ENCODE assay signal across 9 mouse cellular contexts in the genomic region with DNA sequence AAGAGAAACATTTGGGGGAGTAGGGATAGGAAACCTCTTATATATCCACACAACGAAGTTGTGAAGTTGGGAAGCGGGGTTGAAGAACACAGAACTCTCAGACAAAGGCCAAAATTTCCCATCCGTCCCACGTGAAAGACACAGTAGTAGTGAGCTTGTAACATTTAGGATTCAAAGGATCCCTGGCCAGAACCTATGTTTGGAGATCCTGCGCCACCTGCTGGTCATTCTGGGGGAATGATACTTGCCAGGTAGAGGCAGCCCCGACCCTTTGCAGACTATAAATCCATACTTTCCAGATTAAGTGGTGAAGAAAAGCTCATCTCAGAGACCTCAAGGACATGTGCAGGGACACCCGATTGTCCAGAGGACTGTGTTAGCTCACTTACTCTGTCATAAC. TPM values are rescaled to one million over a fixed set of nuclear protein-coding genes. Genes with fewer than 3 reads are reported as not detected.
DNase-seq lines count a peak whose midpoint lies in the region; ATAC-seq and TF ChIP-seq lines count a peak whose summit lies in the region.
"Had no signal": no experiment of that assay in that cellular context is flagged by ENCODE, and none has a peak within 500 bp of the region (broad histone marks: within the 10 kb centered on the region; RNA-seq: fewer than 3 reads in every experiment).

No protein-coding gene starts in this region.

- TF ChIP-seq CTCF in CH12.LX (conservative IDR thresholded peaks at IDR 0.05 in 1 of 2, IDR thresholded peaks at IDR 0.05 in 1 of 2; ENCODE audit: low read depth in 2 of 2, low read length in 2 of 2) = peak; percentile 82 to 97

- no peaks in the 10 kb centered on the region for H3K27me3 ChIP-seq in CH12.LX (replicated peaks)
- H3K27me3 ChIP-seq in forebrain, embryonic 12.5 days = no peaks in the 10 kb centered on the region
- no peaks in the 10 kb centered on the region for H3K27me3 ChIP-seq in liver, embryonic 16.5 days (ENCODE audit: control insufficient read depth, insufficient read depth, low read depth, low read length)
- no peaks in the 10 kb centered on the region for H3K27me3 ChIP-seq in neural tube, embryonic 15.5 days (replicated peaks)
- H3K27me3 ChIP-seq: heart, embryonic 13.5 days had no signal

- H3K4me3 ChIP-seq in CH12.LX (replicated peaks in 1 of 3; ENCODE audit: low read depth in 2 of 3, low read length in 2 of 3, poor library complexity in 1 of 3) = no peak overlapping the region
- no peak overlapping the region for H3K4me3 ChIP-seq in forebrain, embryonic 12.5 days (replicated peaks)
- no peak overlapping the region for H3K4me3 ChIP-seq in liver, embryonic 16.5 days (ENCODE audit: low read depth, low read length)
- no peak overlapping the region for H3K4me3 ChIP-seq in neural tube, embryonic 15.5 days (replicated peaks)
- H3K4me3 ChIP-seq: heart, embryonic 13.5 days had no signal

- no peak for TF ChIP-seq EP300 in CH12.LX (IDR thresholded peaks at IDR 0.05; ENCODE audit: low read length)

- H3K36me3 ChIP-seq in CH12.LX (replicated peaks in 1 of 2; ENCODE audit: control insufficient read depth in 1 of 2, insufficient read depth in 1 of 2, low read length in 1 of 2) = no peaks in the 10 kb centered on the region
- peaks cover 3% of the 10 kb centered on the region; the same call in 1 of the 2 replicates for H3K36me3 ChIP-seq in forebrain, embryonic 12.5 days (replicated peaks)
- no peaks in the 10 kb centered on the region for H3K36me3 ChIP-seq in liver, embryonic 16.5 days (ENCODE audit: control insufficient read depth, insufficient read depth)
- H3K36me3 ChIP-seq in neural tube, embryonic 15.5 days = peaks cover 20% of the 10 kb centered on the region; the same call in 1 of the 2 replicates
- H3K36me3 ChIP-seq: heart, embryonic 13.5 days had no signal

- 14% methylated on average over 7 of the region's 7 CpGs for WGBS in forebrain, embryonic 12.5 days
- 14% methylated on average over 7 of the region's 7 CpGs for WGBS in liver, embryonic 16.5 days (ENCODE audit: insufficient replicate concordance)
- 14% methylated on average over 7 of the region's 7 CpGs for WGBS in neural tube, embryonic 15.5 days

- peak; percentile 95 for TF ChIP-seq RAD21 in CH12.LX (IDR thresholded peaks at IDR 0.05; ENCODE audit: low read depth, low read length)

- peak; percentile 83 for DNase-seq in CH12.LX (ENCODE audit: extremely low read depth)
- DNase-seq in c-Kit-negative CD71-positive TER-119-positive erythroid progenitor cells, embryonic 14.5 days (ENCODE audit: low read depth, low spot score) = peak; percentile 19
- DNase-seq in heart, postnatal 10 days = peak; percentile 83 to 88
- DNase-seq in kidney, postnatal 36 days = peak; percentile 82 to 88
- peak; percentile 49 for DNase-seq in testis, postnatal 14 days (ENCODE audit: low spot score)

- TF ChIP-seq POLR2A in CH12.LX (IDR thresholded peaks at IDR 0.05; ENCODE audit: low read depth, low read length) = no peak

- H3K4me2 ChIP-seq in CH12.LX (ENCODE audit: insufficient read depth, low read depth, poor library complexity, severe bottlenecking) = peak overlapping the region; percentile 49; the same call in 1 of the 2 replicates
- H3K4me2 ChIP-seq in forebrain, embryonic 12.5 days = no peak overlapping the region
- no peak overlapping the region for H3K4me2 ChIP-seq in liver, embryonic 16.5 days (ENCODE audit: low read depth, low read length)
- no peak overlapping the region for H3K4me2 ChIP-seq in neural tube, embryonic 15.5 days
- H3K4me2 ChIP-seq: heart, embryonic 13.5 days had no signal

- peaks cover 2% of the 10 kb centered on the region for H3K9me3 ChIP-seq in CH12.LX (replicated peaks; ENCODE audit: low read length)
- H3K9me3 ChIP-seq in forebrain, embryonic 12.5 days = no peaks in the 10 kb centered on the region
- no peaks in the 10 kb centered on the region for H3K9me3 ChIP-seq in liver, embryonic 16.5 days (replicated peaks; ENCODE audit: control insufficient read depth, low read length)
- no peaks in the 10 kb centered on the region for H3K9me3 ChIP-seq in neural tube, embryonic 15.5 days (replicated peaks)
- H3K9me3 ChIP-seq: heart, embryonic 13.5 days had no signal

- H3K79me2 ChIP-seq in CH12.LX (replicated peaks; ENCODE audit: control insufficient read depth, extremely low read depth, insufficient read depth, poor library complexity, severe bottlenecking) = no peaks in the 10 kb centered on the region

- H3K9ac ChIP-seq in CH12.LX (ENCODE audit: insufficient read depth, low read depth) = no peak overlapping the region
- no peak overlapping the region for H3K9ac ChIP-seq in forebrain, embryonic 12.5 days
- no peak overlapping the region for H3K9ac ChIP-seq in liver, embryonic 16.5 days (ENCODE audit: low read depth, low read length)
- H3K9ac ChIP-seq in neural tube, embryonic 15.5 days (replicated peaks) = no peak overlapping the region
- H3K9ac ChIP-seq: heart, embryonic 13.5 days had no signal

- intact Hi-C loops in heart, postnatal 10 days (cut with DNase I) = loop anchor here (1.0 to 5.0 kb wide), 5 partner anchors 45 to 282 kb away; partner anchors contain the start of gene Abhd10

- in situ Hi-C loops in CH12.LX (cut with MboI; ENCODE audit: low pct_ligation_motif_present, low pct_unique_long_range_greater_than_20kb, low sequenced_read_pairs) = loop anchor here (5.0 kb wide), 1 partner anchor 215 kb away; no protein-coding TSS in a partner anchor

- ATAC-seq in forebrain, embryonic 12.5 days (ENCODE audit: low FRiP score) = peak; percentile 82
- peak; percentile 59; the same call in 1 of the 2 replicates for ATAC-seq in liver, embryonic 16.5 days (ENCODE audit: low read depth)
- ATAC-seq in neural tube, embryonic 15.5 days (ENCODE audit: low FRiP score) = peak; percentile 81

- H3K27ac ChIP-seq in CH12.LX (ENCODE audit: insufficient read depth, low read depth) = no peak overlapping the region
- H3K27ac ChIP-seq in forebrain, embryonic 12.5 days = no peak overlapping the region
- peak overlapping the region; percentile 57; the same call in 1 of the 2 replicates for H3K27ac ChIP-seq in liver, embryonic 16.5 days (ENCODE audit: low read length)
- H3K27ac ChIP-seq in neural tube, embryonic 15.5 days (replicated peaks) = no peak overlapping the region
- H3K27ac ChIP-seq: heart, embryonic 13.5 days had no signal

- H3K4me1 ChIP-seq in CH12.LX (ENCODE audit: control insufficient read depth in 1 of 2, insufficient read depth in 2 of 2) = peaks cover 0 to 2% of the 10 kb centered on the region in 2 experiments; a peak in 3 of 4 replicates
- no peaks in the 10 kb centered on the region for H3K4me1 ChIP-seq in forebrain, embryonic 12.5 days
- H3K4me1 ChIP-seq in liver, embryonic 16.5 days (ENCODE audit: control insufficient read depth, low read depth, low read length) = no peaks in the 10 kb centered on the region
- no peaks in the 10 kb centered on the region for H3K4me1 ChIP-seq in neural tube, embryonic 15.5 days

- dilution Hi-C loops in CH12.LX (cut with MboI; ENCODE audit: extremely low pct_ligation_motif_present, extremely low pct_unique_long_range_greater_than_20kb, low sequenced_read_pairs) = no loop called here

TF ChIP-seq in CH12.LX, 34 proteins besides CTCF, POLR2A, EP300 and RAD21:
- TF ChIP-seq JUN (IDR thresholded peaks at IDR 0.05; ENCODE audit: insufficient read depth, low read depth, low read length) = no peak
- TF ChIP-seq SMC3 (IDR thresholded peaks at IDR 0.05; ENCODE audit: low read depth, low read length) = peak; percentile 99
- TF ChIP-seq MXI1 (IDR thresholded peaks at IDR 0.05; ENCODE audit: low read depth, low read length) = no peak
- TF ChIP-seq ZC3H11A (IDR thresholded peaks at IDR 0.05; ENCODE audit: low read depth, low read length) = peak; percentile 78

RNA-seq across cellular contexts. Expression of gene Phldb2, which starts 14.1 kb away (rescaled TPM):
- total RNA-seq in CH12.LX (2012; rRNA removed) = not detected in 2 replicates
- total RNA-seq in CH12.LX (2014; rRNA removed) = not detected in 2 replicates
- polyA plus RNA-seq in CH12.LX (2012; ENCODE audit: insufficient read length, low read depth) = 0.04 TPM in 1 of 2 replicates, not detected in the other
- 27.9 and 35.2 TPM in 2 replicates for polyA plus RNA-seq in forebrain, embryonic 12.5 days (2016; fragmentation: Nextera tagmentation; extraction: Ambion mirVana)
- total RNA-seq in heart, postnatal 10 days (2021) = 10 to 100 TPM; 39.9 to 61.7 TPM
- polyA plus RNA-seq in liver, embryonic 16.5 days (2015; fragmentation: Nextera tagmentation; extraction: Ambion mirVana) = 15.3 and 16.6 TPM in 2 replicates
- 7.2 and 11.2 TPM in 2 replicates for polyA plus RNA-seq in neural tube, embryonic 15.5 days (2015; fragmentation: Nextera tagmentation; extraction: Ambion mirVana)

RNA-seq across cellular contexts. Expression of gene Plcxd2, which starts 42.5 kb away (rescaled TPM):
- total RNA-seq in CH12.LX (2012; rRNA removed) (not detected in 2 replicates), CH12.LX (2014; rRNA removed) (not detected in 2 replicates)
- not detected in 2 replicates for polyA plus RNA-seq in CH12.LX (2012; ENCODE audit: insufficient read length, low read depth)
- polyA plus RNA-seq in forebrain, embryonic 12.5 days (2016; fragmentation: Nextera tagmentation; extraction: Ambion mirVana) = 11.7 and 12.7 TPM in 2 replicates
- total RNA-seq in heart, postnatal 10 days (2021) = under 1 TPM; 0.19 to 0.27 TPM
- polyA plus RNA-seq in liver, embryonic 16.5 days (2015; fragmentation: Nextera tagmentation; extraction: Ambion mirVana) = 3.2 and 3.3 TPM in 2 replicates
- 14.9 and 15.8 TPM in 2 replicates for polyA plus RNA-seq in neural tube, embryonic 15.5 days (2015; fragmentation: Nextera tagmentation; extraction: Ambion mirVana)

Comparison
In these comparisons a context has a peak if more than half of its experiments do, and no peak if none do; other contexts are left out.
1. DNase-seq: peak in every context shown above with its lines; median percentile 86 in heart, postnatal 10 days; 85 in kidney, postnatal 36 days; 83 in CH12.LX; 49 in testis, postnatal 14 days; 19 in c-Kit-negative CD71-positive TER-119-positive erythroid progenitor cells, embryonic 14.5 days.